Mouse (Mus musculus): ENCODE measurements at regions not wholly inside any gene's neighbourhood (a gene's known extent, or its start where the extent isn't known, plus 50 kb on each side); places are given as distances from the start of the nearest gene placed in this dataset.

GRCm38 (mm10) chr12:114583371-114583770, 1039.7 kb downstream of the Adam6a start:
- TF ChIP-seq POLR2A (IDR thresholded peaks at IDR 0.05; ENCODE audit: extremely low read depth, insufficient read depth, low read length) (no peak), CTCF (IDR thresholded peaks at IDR 0.05; ENCODE audit: low read depth, low read length) (no peak)
